Mouse (Mus musculus) cerebellum, adult 11 months (tissue): ENCODE measurements at regions not wholly inside any gene's neighbourhood (a gene's known extent, or its start where the extent isn't known, plus 50 kb on each side); places are given as distances from the start of the nearest gene placed in this dataset.

Source experiments
- DNase-seq: peaks from one replicate; pipeline ENCODE4 v3.0.0; 2022

- DNase-seq: no peak
These were observed 75.9 kb downstream of the Sox14 start for GRCm38 (mm10) chr9:99800076-99800475.

- DNase-seq: no peak
These were observed 76.5 kb downstream of the Sox14 start for GRCm38 (mm10) chr9:99799387-99800021.

- no peak for DNase-seq
These were observed 78.8 kb downstream of the Sox14 start for GRCm38 (mm10) chr9:99797066-99797770.

- no peak for DNase-seq
These were observed 75.6 kb upstream of the Cldn18 start for GRCm38 (mm10) chr9:99792700-99793099.

GRCm38 (mm10) chr9:99786864-99787263 lies 69.8 kb upstream of the Cldn18 start:
- no peak for DNase-seq

- DNase-seq: no peak
These were observed 66.1 kb upstream of the Cldn18 start for GRCm38 (mm10) chr9:99783156-99783555.

GRCm38 (mm10) chr9:99782364-99783119 lies 65.5 kb upstream of the Cldn18 start:
- DNase-seq: no peak

- no peak for DNase-seq
These were observed 61.8 kb upstream of the Cldn18 start for GRCm38 (mm10) chr9:99778871-99779270.

GRCm38 (mm10) chr9:99770696-99771095 lies 53.6 kb upstream of the Cldn18 start:
- DNase-seq: peak; percentile 2
